Mouse (Mus musculus) E14TG2a.4 (cell line): Measurements from ENCODE around the gene Med13l.

ENCODE experiments used
- CTCF ChIP-seq: conservative IDR thresholded peaks from 2 replicates; pipeline ENCODE4 v1.5.1; 2014; ENCODE audit warnings: low read length
- NANOG ChIP-seq: IDR thresholded peaks from 2 replicates; pipeline ENCODE4 v1.6.1; 2014; ENCODE audit warnings: borderline replicate concordance, low read length, mixed read lengths
- POU5F1 ChIP-seq: IDR thresholded peaks from 2 replicates; pipeline ENCODE4 v1.6.1; 2014; ENCODE audit warnings: low read length, borderline replicate concordance

DNA sequence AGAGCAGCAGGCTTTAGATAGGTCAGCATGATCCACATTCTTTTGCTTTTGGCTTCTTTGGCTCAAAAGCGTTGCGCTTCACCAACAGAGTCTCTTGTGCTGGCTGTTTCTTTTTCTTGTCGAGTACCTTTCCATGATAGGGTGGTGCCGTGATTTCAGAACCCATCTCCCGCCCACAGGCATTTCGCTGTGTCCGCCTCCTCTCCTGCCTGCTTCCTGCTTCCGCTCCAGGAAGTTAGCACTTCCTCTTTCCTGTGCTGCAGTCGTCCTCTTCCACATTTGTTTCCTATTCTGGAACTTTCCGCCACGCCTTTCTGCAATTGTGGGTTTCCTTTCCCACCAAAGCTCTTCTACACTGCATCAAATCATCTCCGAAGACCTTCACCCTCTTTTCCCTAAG is 248.5 kb downstream of the Med13l start:
- no peak for TF ChIP-seq CTCF
- TF ChIP-seq NANOG: no peak
- no peak for TF ChIP-seq POU5F1
